Mouse (Mus musculus) midbrain, postnatal 0 days (tissue): ENCODE results near the gene Vmn1r233. TPM values are rescaled to one million over a fixed set of nuclear protein-coding genes. Genes with fewer than 3 reads are reported as not detected.

Experiments used
- ATAC-seq: fragments of 200-750 bp; cut with Nextera tagmentation; 2 replicates; pipeline ENCODE4 v1.8.0; 2017; ENCODE audit warnings: moderate number of reproducible peaks, mild to moderate bottlenecking, moderate TSS enrichment, moderate library complexity; ENCODE audit not compliant: low FRiP score
- DNase-seq: peaks from one replicate; pipeline ENCODE4 v3.0.0-alpha.2; 2015; ENCODE audit warnings: low spot score
- H3K27ac ChIP-seq: fragments of 300-500 bp; sonication (generic); 2 replicates; pipeline ENCODE4 v1.5.1; 2014; ENCODE audit warnings: low read depth, mild to moderate bottlenecking, low read length, mixed read lengths
- H3K27me3 ChIP-seq: fragments of 300-500 bp; sonication (generic); 2 replicates; pipeline ENCODE4 v1.6.1; 2014; ENCODE audit warnings: low read length, control low read depth, mixed read lengths; ENCODE audit not compliant: insufficient read depth
- H3K36me3 ChIP-seq: fragments of 300-500 bp; sonication (generic); 2 replicates; pipeline ENCODE4 v1.6.1; 2014; ENCODE audit warnings: low read length, control low read depth, mixed read lengths; ENCODE audit not compliant: insufficient read depth
- H3K4me1 ChIP-seq: fragments of 300-500 bp; sonication (generic); 2 replicates; pipeline ENCODE4 v1.6.1; 2014; ENCODE audit warnings: mild to moderate bottlenecking, control low read depth, antibody characterized with exemption, low read length, mixed read lengths; ENCODE audit not compliant: insufficient read depth
- H3K4me2 ChIP-seq: fragments of 300-500 bp; sonication (generic); 2 replicates; pipeline ENCODE4 v1.6.1; 2014; ENCODE audit warnings: low read depth, mild to moderate bottlenecking, low read length, mixed read lengths; ENCODE audit not compliant: poor library complexity, severe bottlenecking
- H3K4me3 ChIP-seq: fragments of 300-500 bp; sonication (generic); 2 replicates; pipeline ENCODE4 v1.5.1; 2014; ENCODE audit warnings: low read depth, mild to moderate bottlenecking, low read length, moderate library complexity
- H3K9ac ChIP-seq: fragments of 300-500 bp; sonication (generic); replicated peaks from 2 replicates; pipeline ENCODE4 v1.6.1; 2014; ENCODE audit warnings: mild to moderate bottlenecking, low read length, moderate library complexity, mixed read lengths; ENCODE audit not compliant: poor library complexity, severe bottlenecking
- H3K9me3 ChIP-seq: fragments of 300-500 bp; sonication (generic); 2 replicates; pipeline ENCODE4 v1.6.1; 2016; ENCODE audit warnings: low read length, control low read depth
- CTCF ChIP-seq: IDR thresholded peaks from 2 replicates; pipeline ENCODE4 v1.5.1; 2016; ENCODE audit warnings: antibody characterized with exemption, mild to moderate bottlenecking
- WGBS: fragments of 180-500 bp; shearing (Covaris S2); extraction: QIAGEN DNeasy Blood & Tissue Kit; methylation state at CpG from one replicate; pipeline ENCODE4 v1.1.7; 2014; 5-methylcytosine and 5-hydroxymethylcytosine counted together
- polyA plus RNA-seq: library from polyadenylated mRNA; unstranded; fragments of >200 nt; fragmentation: Nextera tagmentation; extraction: Ambion mirVana; gene quantifications from 2 replicates; pipeline ENCODE4 v1.2.1, GENCODE M21; 2015
- total RNA-seq: library from RNA; depleted of rRNA; stranded (reverse); fragments of >200 nt; gene quantifications from 2 replicates; pipeline ENCODE4 v1.2.3, GENCODE M21; 2014; rRNA removed

Gene Vmn1r233
- total RNA-seq: not detected in 2 replicates
- not detected in 2 replicates for polyA plus RNA-seq

GRCm38 (mm10) chr17:20996364-20996763, at the start of gene Vmn1r233:
TSS of gene Vmn1r233 (minus strand) at chr17:20996464.
- H3K27ac ChIP-seq: no peak within 1 kb of the TSS
- H3K4me1 ChIP-seq: no peaks in the 10 kb centered on the region
- no peak within 1 kb of the TSS for H3K4me3 ChIP-seq
- no peaks in the 10 kb centered on the region for H3K27me3 ChIP-seq
- no peaks in the 10 kb centered on the region for H3K36me3 ChIP-seq
- no peak within 1 kb of the TSS for H3K9ac ChIP-seq
- no peak for DNase-seq
- no peak within 1 kb of the TSS for H3K4me2 ChIP-seq
- TF ChIP-seq CTCF: no peak
- ATAC-seq: no peak
- H3K9me3 ChIP-seq: no peaks in the 10 kb centered on the region

- WGBS: 81% methylated on average over 1 of the region's 1 CpGs
- H3K4me2 ChIP-seq: no peak overlapping the region
- no peaks in the 10 kb centered on the region for H3K9me3 ChIP-seq
- ATAC-seq (no peak), DNase-seq (no peak)
- H3K27me3 ChIP-seq: no peaks in the 10 kb centered on the region
- H3K9ac ChIP-seq: no peak overlapping the region
- no peak overlapping the region for H3K27ac ChIP-seq
- H3K36me3 ChIP-seq: peaks cover 29% of the 10 kb centered on the region
- no peak for TF ChIP-seq CTCF
- no peaks in the 10 kb centered on the region for H3K4me1 ChIP-seq
- no peak overlapping the region for H3K4me3 ChIP-seq
These were observed 22.3 kb upstream of the Vmn1r233 start for GRCm38 (mm10) chr17:21018410-21019080.

GRCm38 (mm10) chr17:21009726-21010125, 13.5 kb upstream of the Vmn1r233 start:
- Histone ChIP-seq H3K27me3 (no peaks in the 10 kb centered on the region), H3K4me2 (peak overlapping the region; percentile 87), H3K27ac (peak overlapping the region; percentile 93), H3K9ac (peak overlapping the region; percentile 93), H3K4me3 (peak overlapping the region; percentile 86), H3K4me1 (peaks cover 6% of the 10 kb centered on the region; the same call in 1 of the 2 replicates), H3K36me3 (peaks cover 11% of the 10 kb centered on the region; the same call in 1 of the 2 replicates), H3K9me3 (no peaks in the 10 kb centered on the region)
- WGBS: 37% methylated on average over 1 of the region's 1 CpGs
- ATAC-seq (no peak), DNase-seq (no peak)
- TF ChIP-seq CTCF: no peak

- peak within 1 kb of the TSS; percentile 93 for H3K27ac ChIP-seq
- no peaks in the 10 kb centered on the region for H3K27me3 ChIP-seq
- ATAC-seq: peak; percentile 97
- H3K9ac ChIP-seq: peak within 1 kb of the TSS; percentile 93
- peak; percentile 96 for DNase-seq
- peaks cover 6% of the 10 kb centered on the region; the same call in 1 of the 2 replicates for H3K4me1 ChIP-seq
- peak within 1 kb of the TSS; percentile 86 for H3K4me3 ChIP-seq
- WGBS: 5% methylated on average over 36 of the region's 36 CpGs
- TF ChIP-seq CTCF: peak; percentile 36; the same call in 1 of the 2 replicates
- peak within 1 kb of the TSS; percentile 87 for H3K4me2 ChIP-seq
- no peaks in the 10 kb centered on the region for H3K9me3 ChIP-seq
- H3K36me3 ChIP-seq: peaks cover 11% of the 10 kb centered on the region; the same call in 1 of the 2 replicates
These were observed 12.4 kb upstream of the Vmn1r233 start, which contains the start of gene Zfp160 for GRCm38 (mm10) chr17:21008382-21009331. TSS of gene Zfp160 (plus strand) at chr17:21008903.

- H3K4me1 ChIP-seq: no peaks in the 10 kb centered on the region
- H3K27me3 ChIP-seq: no peaks in the 10 kb centered on the region
- H3K4me2 ChIP-seq: no peak overlapping the region
- no peak overlapping the region for H3K9ac ChIP-seq
- ATAC-seq (no peak), DNase-seq (no peak)
- WGBS: 64% methylated on average over 2 of the region's 2 CpGs
- no peaks in the 10 kb centered on the region for H3K9me3 ChIP-seq
- TF ChIP-seq CTCF: no peak
- no peaks in the 10 kb centered on the region for H3K36me3 ChIP-seq
- H3K4me3 ChIP-seq: no peak overlapping the region
- no peak overlapping the region for H3K27ac ChIP-seq
These were observed 2.5 kb downstream of the Vmn1r233 start for GRCm38 (mm10) chr17:20993716-20994115.
